Mouse (Mus musculus): Measurements from ENCODE around the gene Rsph14. TPM values are rescaled to one million over a fixed set of nuclear protein-coding genes. Genes with fewer than 3 reads are reported as not detected.

Gene Rsph14
- polyA plus RNA-seq, 1 experiment from 2014 or later, result 0.33 TPM

GRCm38 (mm10) chr10:74969266-74969665 lies 63.1 kb downstream of the Rsph14 start:
- ATAC-seq (ENCODE audit: low read depth), result no peak
- 0 out of 2 replicates have a peak overlapping the region, but pooled peaks have one; percentile 76 for H3K4me2 ChIP-seq (ENCODE audit: low read depth, low read length)

DNA sequence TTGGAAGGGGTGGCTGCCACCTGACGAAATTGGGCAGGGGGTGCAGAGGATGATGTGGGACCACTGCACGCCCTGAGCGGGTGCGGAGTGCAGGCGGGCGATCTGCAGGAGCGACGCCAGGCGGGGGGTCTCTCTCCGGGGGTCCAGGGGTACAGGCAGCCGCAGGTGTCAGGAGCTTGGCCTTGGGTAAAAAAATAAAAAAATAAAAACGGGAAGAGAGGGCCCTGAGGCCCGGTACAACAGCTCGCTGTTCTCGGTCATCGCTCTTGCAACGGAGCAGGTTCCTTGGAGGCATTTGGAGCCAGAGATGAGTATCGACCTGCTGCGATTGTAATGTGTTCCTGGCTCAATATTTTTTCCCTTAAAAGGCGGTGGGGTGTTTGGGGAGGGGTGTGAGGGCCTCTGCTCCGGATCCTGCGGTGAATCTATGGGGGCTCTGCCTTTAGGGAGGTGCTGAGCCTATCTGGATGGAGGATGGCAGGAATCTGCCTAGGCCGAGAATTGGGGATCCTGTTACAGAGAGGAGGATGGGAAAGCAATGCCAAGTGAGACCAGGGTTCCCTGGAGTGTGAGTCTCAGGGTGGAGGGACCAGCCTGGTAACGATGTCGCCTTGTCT lies 64.6 kb downstream of the Rsph14 start:
- ATAC-seq (ENCODE audit: low read depth), result no peak
- Histone ChIP-seq H3K4me1 (ENCODE audit: control insufficient read depth, insufficient read depth, low read length) (peaks cover 12% of the 10 kb centered on the region; the same call in 1 of the 2 replicates), H3K9ac (replicated peaks; ENCODE audit: low read depth, low read length) (peak overlapping the region; percentile 63), H3K4me2 (ENCODE audit: low read depth, low read length) (peak overlapping the region; percentile 76), H3K4me3 (ENCODE audit: low read depth, low read length) (peak overlapping the region; percentile 70), H3K27ac (ENCODE audit: low read depth, low read length) (peak overlapping the region; percentile 78; the same call in 1 of the 2 replicates), H3K9me3 (ENCODE audit: control insufficient read depth, low read length) (no peaks in the 10 kb centered on the region), H3K36me3 (ENCODE audit: control insufficient read depth, insufficient read depth, low read length) (no peaks in the 10 kb centered on the region), H3K27me3 (ENCODE audit: control insufficient read depth, insufficient read depth, low read length) (no peaks in the 10 kb centered on the region)
- 2% methylated on average over 25 of the region's 25 CpGs for WGBS

More at GRCm38 (mm10) chr10:74969266-74969665, 63.1 kb downstream of the Rsph14 start:
- 92% methylated on average over 2 of the region's 2 CpGs for WGBS
- H3K9ac ChIP-seq (replicated peaks; ENCODE audit: low read depth, low read length), result no peak overlapping the region
- H3K4me3 ChIP-seq (ENCODE audit: low read depth, low read length), result no peak overlapping the region
- H3K36me3 ChIP-seq (ENCODE audit: control insufficient read depth, insufficient read depth, low read length), result no peaks in the 10 kb centered on the region
- H3K27ac ChIP-seq (ENCODE audit: low read depth, low read length), result no peak overlapping the region
- H3K4me1 ChIP-seq (ENCODE audit: control insufficient read depth, insufficient read depth, low read length), result peaks cover 12% of the 10 kb centered on the region; the same call in 1 of the 2 replicates
- no peaks in the 10 kb centered on the region for H3K9me3 ChIP-seq (ENCODE audit: control insufficient read depth, low read length)
- H3K27me3 ChIP-seq (ENCODE audit: control insufficient read depth, insufficient read depth, low read length), result no peaks in the 10 kb centered on the region

DNA sequence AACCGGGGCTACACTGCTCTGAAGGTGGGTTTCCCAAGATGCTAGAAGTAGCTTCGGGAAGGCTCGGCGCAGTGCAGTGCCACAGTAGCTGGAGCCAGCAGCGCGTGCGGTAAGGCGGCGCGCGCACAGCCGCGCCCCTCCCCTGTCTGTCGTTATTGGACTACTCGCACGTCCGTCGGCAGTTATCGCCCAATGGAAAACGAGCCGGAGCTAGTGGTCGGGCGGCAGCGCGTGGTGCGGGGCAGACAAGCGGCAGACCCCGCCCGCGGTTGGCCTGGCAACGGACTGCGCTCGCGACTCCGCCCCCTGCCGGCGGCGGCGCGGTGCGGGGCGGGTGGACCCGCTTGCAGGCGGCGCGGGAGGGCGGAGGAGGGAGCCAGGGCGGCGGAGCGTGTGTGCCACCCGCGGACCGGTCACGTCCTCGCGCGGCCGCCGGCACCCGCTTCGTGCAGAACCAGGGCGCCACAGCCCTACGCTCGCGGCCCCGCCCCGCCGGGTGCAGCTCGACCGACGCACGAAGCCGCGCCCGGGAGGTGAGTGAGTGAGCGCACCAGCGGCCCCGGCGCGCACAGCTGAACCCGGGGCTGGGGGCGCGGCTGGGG lies 65.4 kb downstream of the Rsph14 start, which contains the start of gene Gnaz:
Gnaz (plus strand) TSS at position 328 of the 602 bp plus-strand sequence.
- Histone ChIP-seq H3K36me3 (ENCODE audit: control insufficient read depth, insufficient read depth, low read length) (no peaks in the 10 kb centered on the region), H3K4me2 (ENCODE audit: low read depth, low read length) (peak within 1 kb of the TSS; percentile 76), H3K27me3 (ENCODE audit: control insufficient read depth, insufficient read depth, low read length) (no peaks in the 10 kb centered on the region), H3K4me3 (ENCODE audit: low read depth, low read length) (peak within 1 kb of the TSS; percentile 70), H3K27ac (ENCODE audit: low read depth, low read length) (peak within 1 kb of the TSS; percentile 78; the same call in 1 of the 2 replicates), H3K9me3 (ENCODE audit: control insufficient read depth, low read length) (no peaks in the 10 kb centered on the region), H3K4me1 (ENCODE audit: control insufficient read depth, insufficient read depth, low read length) (peaks cover 12% of the 10 kb centered on the region; the same call in 1 of the 2 replicates), H3K9ac (replicated peaks; ENCODE audit: low read depth, low read length) (peak within 1 kb of the TSS; percentile 63)
- WGBS, result under 1% methylated on average over 45 of the region's 83 CpGs
- ATAC-seq (ENCODE audit: low read depth), result peak; percentile 98

- Histone ChIP-seq H3K27ac (ENCODE audit: low read depth, low read length) (no peak overlapping the region), H3K9me3 (ENCODE audit: control insufficient read depth, low read length) (no peaks in the 10 kb centered on the region), H3K9ac (replicated peaks; ENCODE audit: low read depth, low read length) (no peak overlapping the region), H3K4me2 (ENCODE audit: low read depth, low read length) (no peak overlapping the region), H3K27me3 (ENCODE audit: control insufficient read depth, insufficient read depth, low read length) (no peaks in the 10 kb centered on the region), H3K4me1 (ENCODE audit: control insufficient read depth, insufficient read depth, low read length) (peaks cover 12% of the 10 kb centered on the region; the same call in 1 of the 2 replicates), H3K36me3 (ENCODE audit: control insufficient read depth, insufficient read depth, low read length) (no peaks in the 10 kb centered on the region), H3K4me3 (ENCODE audit: low read depth, low read length) (no peak overlapping the region)
- ATAC-seq (ENCODE audit: low read depth), result no peak
- WGBS, result 69% methylated on average over 1 of the region's 1 CpGs
Observed at GRCm38 (mm10) chr10:74964380-74964779, 68.0 kb downstream of the Rsph14 start.

GRCm38 (mm10) chr10:74952830-74953443 lies 79.4 kb downstream of the Rsph14 start:
- ATAC-seq (ENCODE audit: low read depth), result no peak

GRCm38 (mm10) chr10:74940795-74941194 lies 91.6 kb downstream of the Rsph14 start:
- Histone ChIP-seq H3K9ac (replicated peaks; ENCODE audit: low read depth, low read length) (no peak overlapping the region), H3K27me3 (ENCODE audit: control insufficient read depth, insufficient read depth, low read length) (no peaks in the 10 kb centered on the region), H3K36me3 (ENCODE audit: control insufficient read depth, insufficient read depth, low read length) (no peaks in the 10 kb centered on the region), H3K9me3 (ENCODE audit: control insufficient read depth, low read length) (no peaks in the 10 kb centered on the region), H3K27ac (ENCODE audit: low read depth, low read length) (no peak overlapping the region), H3K4me2 (ENCODE audit: low read depth, low read length) (no peak overlapping the region), H3K4me3 (ENCODE audit: low read depth, low read length) (no peak overlapping the region), H3K4me1 (ENCODE audit: control insufficient read depth, insufficient read depth, low read length) (no peaks in the 10 kb centered on the region)
- ATAC-seq (ENCODE audit: low read depth), result no peak
- WGBS, result 100% methylated on average over 1 of the region's 1 CpGs

More at GRCm38 (mm10) chr10:74952830-74953443, 79.4 kb downstream of the Rsph14 start:
- no peak overlapping the region for H3K9ac ChIP-seq (replicated peaks; ENCODE audit: low read depth, low read length)
- H3K36me3 ChIP-seq (ENCODE audit: control insufficient read depth, insufficient read depth, low read length), result no peaks in the 10 kb centered on the region
- no peaks in the 10 kb centered on the region for H3K4me1 ChIP-seq (ENCODE audit: control insufficient read depth, insufficient read depth, low read length)
- H3K27ac ChIP-seq (ENCODE audit: low read depth, low read length), result no peak overlapping the region
- no peak overlapping the region for H3K4me2 ChIP-seq (ENCODE audit: low read depth, low read length)
- no peaks in the 10 kb centered on the region for H3K27me3 ChIP-seq (ENCODE audit: control insufficient read depth, insufficient read depth, low read length)
- H3K9me3 ChIP-seq (ENCODE audit: control insufficient read depth, low read length), result no peaks in the 10 kb centered on the region
- WGBS, result 46% methylated on average over 9 of the region's 9 CpGs
- no peak overlapping the region for H3K4me3 ChIP-seq (ENCODE audit: low read depth, low read length)

DNA sequence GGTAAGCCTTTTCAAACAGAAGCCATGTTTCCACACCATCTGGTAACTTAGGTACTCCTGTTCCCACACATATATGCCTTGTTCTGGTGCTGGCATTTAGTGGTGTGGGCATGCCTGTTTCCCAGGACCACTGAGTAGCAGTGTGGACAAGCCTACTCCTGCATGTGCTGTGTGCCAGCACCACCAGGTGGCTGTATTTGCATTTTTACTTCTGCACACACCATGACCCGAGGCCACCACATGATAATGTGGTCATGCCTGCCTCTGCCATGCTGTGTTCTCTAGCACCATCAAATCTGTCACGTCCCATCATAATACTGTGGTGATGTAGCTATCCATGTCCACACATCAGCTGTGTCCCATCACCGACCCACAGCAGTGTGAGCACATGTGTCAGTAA lies 93.1 kb downstream of the Rsph14 start:
- Histone ChIP-seq H3K4me2 (ENCODE audit: low read depth, low read length) (no peak overlapping the region), H3K36me3 (ENCODE audit: control insufficient read depth, insufficient read depth, low read length) (no peaks in the 10 kb centered on the region), H3K4me1 (ENCODE audit: control insufficient read depth, insufficient read depth, low read length) (no peaks in the 10 kb centered on the region), H3K9ac (replicated peaks; ENCODE audit: low read depth, low read length) (no peak overlapping the region), H3K9me3 (ENCODE audit: control insufficient read depth, low read length) (no peaks in the 10 kb centered on the region), H3K4me3 (ENCODE audit: low read depth, low read length) (no peak overlapping the region), H3K27ac (ENCODE audit: low read depth, low read length) (no peak overlapping the region), H3K27me3 (ENCODE audit: control insufficient read depth, insufficient read depth, low read length) (no peaks in the 10 kb centered on the region)
- no peak for ATAC-seq (ENCODE audit: low read depth)
- WGBS, result 62% methylated on average over 3 of the region's 3 CpGs

DNA sequence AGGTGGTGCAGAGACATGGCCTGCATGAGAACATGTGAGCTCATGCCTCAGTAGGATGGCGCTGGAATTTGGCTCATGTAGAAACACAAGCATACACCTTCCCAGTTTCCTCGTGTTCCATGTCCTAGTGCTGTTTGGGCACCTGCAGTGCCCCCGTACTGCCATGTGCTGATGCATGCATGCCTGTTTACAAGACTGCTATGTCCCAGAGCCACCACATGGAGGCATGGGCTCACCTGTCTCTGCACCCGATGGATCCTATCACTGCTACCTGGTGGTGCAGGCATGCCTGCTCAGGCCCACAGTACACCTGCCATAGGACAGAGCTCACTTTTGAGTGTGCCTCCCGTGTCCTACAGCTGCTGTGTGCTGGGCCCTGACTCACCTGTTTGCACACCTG lies 94.0 kb downstream of the Rsph14 start:
- no peaks in the 10 kb centered on the region for H3K4me1 ChIP-seq (ENCODE audit: control insufficient read depth, insufficient read depth, low read length)
- H3K27ac ChIP-seq (ENCODE audit: low read depth, low read length), result no peak overlapping the region
- no peak overlapping the region for H3K4me2 ChIP-seq (ENCODE audit: low read depth, low read length)
- ATAC-seq (ENCODE audit: low read depth), result no peak
- no peaks in the 10 kb centered on the region for H3K36me3 ChIP-seq (ENCODE audit: control insufficient read depth, insufficient read depth, low read length)
- H3K9me3 ChIP-seq (ENCODE audit: control insufficient read depth, low read length), result no peaks in the 10 kb centered on the region
- no peak overlapping the region for H3K4me3 ChIP-seq (ENCODE audit: low read depth, low read length)
- no peak overlapping the region for H3K9ac ChIP-seq (replicated peaks; ENCODE audit: low read depth, low read length)
- WGBS, result 67% methylated on average over 5 of the region's 5 CpGs
- no peaks in the 10 kb centered on the region for H3K27me3 ChIP-seq (ENCODE audit: control insufficient read depth, insufficient read depth, low read length)

Data from neural tube, embryonic 14.5 days (tissue).